Mouse (Mus musculus) bone marrow, adult 2 months (tissue): ENCODE data around the gene Arsk. TPM values are rescaled to one million over a fixed set of nuclear protein-coding genes. Genes with fewer than 3 reads are reported as not detected.
A peak's percentile ranks its signal among the peaks of the same experiment; 100 is the strongest.

ENCODE experiments used
- H3K27ac ChIP-seq: fragments of 200-500 bp; 2 replicates; pipeline ENCODE4 v1.5.1; 2012; ENCODE audit warnings: low read depth, mild to moderate bottlenecking, control low read depth, inconsistent platforms, low read length; ENCODE audit not compliant: control insufficient read depth, poor library complexity, insufficient read depth
- H3K4me1 ChIP-seq: fragments of 200-500 bp; 2 replicates; pipeline ENCODE4 v1.6.1; 2011; ENCODE audit warnings: low read length; ENCODE audit not compliant: control insufficient read depth, insufficient read depth
- H3K4me3 ChIP-seq: fragments of 200-500 bp; replicated peaks from 2 replicates; pipeline ENCODE3; 2011; ENCODE audit warnings: mild to moderate bottlenecking, low read depth, low read length, control low read depth; ENCODE audit not compliant: control insufficient read depth
- CTCF ChIP-seq: fragments of 200-500 bp; IDR thresholded peaks from 2 replicates; pipeline ENCODE4 v1.5.1; 2011; ENCODE audit warnings: low read length, control low read depth; ENCODE audit not compliant: control insufficient read depth, insufficient read depth
- POLR2A ChIP-seq: fragments of 200-500 bp; IDR thresholded peaks from 2 replicates; pipeline ENCODE4 v1.6.1; 2011; ENCODE audit warnings: low read depth, mild to moderate bottlenecking, control low read depth, low read length, borderline replicate concordance; ENCODE audit not compliant: control insufficient read depth
- WGBS: fragments of 180-500 bp; shearing (Covaris S2); methylation state at CpG from one replicate; pipeline ENCODE4 v1.1.7; 2018; 5-methylcytosine and 5-hydroxymethylcytosine counted together
- polyA plus RNA-seq: library from polyadenylated mRNA; stranded (reverse); fragments of >200 nt; gene quantifications from 2 replicates; pipeline ENCODE4 v1.2.4, GENCODE M21; 2011; ENCODE audit warnings: low replicate concordance; ENCODE audit not compliant: missing spikeins, insufficient read depth, insufficient read length

The Arsk gene
- polyA plus RNA-seq, 1 experiment, result 0.82 TPM

GRCm38 (mm10) chr13:76056261-76056724 lies 42.2 kb downstream of the Arsk start:
- Histone ChIP-seq H3K27ac (no peak overlapping the region; the same call in 1 of the 2 replicates), H3K4me1 (no peaks in the 10 kb centered on the region; the same call in 1 of the 2 replicates), H3K4me3 (peak overlapping the region; percentile 68)
- under 1% methylated on average over 34 of the region's 34 CpGs for WGBS
- TF ChIP-seq CTCF (peak; percentile 42; the same call in 1 of the 2 replicates), POLR2A (no peak)

- TF ChIP-seq POLR2A (peak; percentile 10; the same call in 1 of the 2 replicates), CTCF (no peak)
- H3K4me3 ChIP-seq, result peak overlapping the region; percentile 68
- H3K27ac ChIP-seq, result no peak overlapping the region; the same call in 1 of the 2 replicates
These were observed 42.8 kb downstream of the Arsk start for GRCm38 (mm10) chr13:76055391-76056232.

GRCm38 (mm10) chr13:76044971-76045370 lies 53.5 kb downstream of the Arsk start:
- Histone ChIP-seq H3K4me1 (no peaks in the 10 kb centered on the region), H3K27ac (no peak overlapping the region), H3K4me3 (no peak overlapping the region)
- TF ChIP-seq CTCF, result no peak
- no peak for TF ChIP-seq POLR2A

More at GRCm38 (mm10) chr13:76055391-76056232, 42.8 kb downstream of the Arsk start:
- H3K4me1 ChIP-seq, result no peaks in the 10 kb centered on the region; the same call in 1 of the 2 replicates
- WGBS, result under 1% methylated on average over 59 of the region's 59 CpGs

- TF ChIP-seq CTCF (no peak), POLR2A (no peak)
- Histone ChIP-seq H3K4me1 (no peaks in the 10 kb centered on the region), H3K27ac (no peak overlapping the region), H3K4me3 (no peak overlapping the region)
- 79% methylated on average over 1 of the region's 1 CpGs for WGBS
These were observed 56.0 kb downstream of the Arsk start for GRCm38 (mm10) chr13:76042455-76042854.

GRCm38 (mm10) chr13:76024588-76024987 lies 73.9 kb downstream of the Arsk start:
- TF ChIP-seq CTCF (no peak), POLR2A (no peak)
- 59% methylated on average over 3 of the region's 3 CpGs for WGBS
- no peaks in the 10 kb centered on the region for H3K4me1 ChIP-seq
- H3K27ac ChIP-seq, result no peak overlapping the region
- no peak overlapping the region for H3K4me3 ChIP-seq

GRCm38 (mm10) chr13:76021782-76022181 lies 76.7 kb downstream of the Arsk start:
- Histone ChIP-seq H3K4me3 (no peak overlapping the region), H3K27ac (no peak overlapping the region), H3K4me1 (no peaks in the 10 kb centered on the region; the same call in 1 of the 2 replicates)
- no peak for TF ChIP-seq CTCF
- TF ChIP-seq POLR2A, result no peak
- 56% methylated on average over 2 of the region's 2 CpGs for WGBS

GRCm38 (mm10) chr13:76018844-76019400 lies 79.5 kb downstream of the Arsk start:
- Histone ChIP-seq H3K4me3 (peak overlapping the region; percentile 77), H3K27ac (peak overlapping the region; percentile 83), H3K4me1 (no peaks in the 10 kb centered on the region; the same call in 1 of the 2 replicates)
- WGBS, result 8% methylated on average over 5 of the region's 5 CpGs
- no peak for TF ChIP-seq CTCF
- TF ChIP-seq POLR2A, result no peak

GRCm38 (mm10) chr13:76017974-76018843 lies 80.3 kb downstream of the Arsk start, which contains the start of gene Rfesd:
Rfesd (minus strand) TSS chr13:76018719.
- no peaks in the 10 kb centered on the region; the same call in 1 of the 2 replicates for H3K4me1 ChIP-seq
- TF ChIP-seq POLR2A (peak; percentile 86), CTCF (no peak)
- under 1% methylated on average over 50 of the region's 50 CpGs for WGBS
- peak within 1 kb of the TSS; percentile 83 for H3K27ac ChIP-seq
- H3K4me3 ChIP-seq, result peak within 1 kb of the TSS; percentile 77
